Mouse (Mus musculus): ENCODE measurements around the gene Neu3.
"Not testable (repeated sequence)": the region's sequence is repeated elsewhere in the genome, so short reads cannot be mapped to it uniquely, and the experiment has no call there.

Gene Neu3

DNA sequence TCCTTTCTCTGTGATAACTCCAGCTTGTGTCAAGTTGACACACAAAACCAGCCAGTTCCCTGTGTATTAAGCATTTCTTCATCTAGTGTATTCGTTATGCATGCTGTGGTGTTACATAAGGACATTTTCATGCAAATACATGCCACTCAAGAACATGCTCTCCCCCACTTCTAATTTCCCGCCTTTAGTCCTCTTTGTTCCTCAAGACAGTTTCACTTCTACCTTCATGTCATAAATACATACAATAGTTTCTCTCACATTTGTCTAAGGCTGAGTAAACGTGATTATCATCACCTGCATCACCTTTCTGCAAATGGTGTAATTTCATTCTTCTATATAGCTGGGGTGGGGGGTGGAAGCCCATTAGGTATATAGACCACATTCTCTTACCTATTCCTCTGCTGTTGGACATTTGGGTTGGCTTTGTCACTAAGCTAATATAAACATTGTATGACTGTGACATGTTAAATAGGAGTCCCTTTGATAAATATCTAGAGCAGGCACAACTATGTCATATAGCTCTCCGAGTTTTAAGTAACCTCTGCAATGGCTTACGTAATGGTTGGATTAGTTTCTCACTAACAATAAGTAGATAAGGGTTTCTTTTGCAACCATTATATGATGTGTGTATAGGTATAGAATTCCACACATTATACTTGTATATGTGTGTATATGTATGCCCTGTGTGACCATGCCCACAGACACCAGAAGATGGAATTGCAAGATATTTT, 5.1 kb upstream of the Neu3 start:
- no peak for DNase-seq

DNA sequence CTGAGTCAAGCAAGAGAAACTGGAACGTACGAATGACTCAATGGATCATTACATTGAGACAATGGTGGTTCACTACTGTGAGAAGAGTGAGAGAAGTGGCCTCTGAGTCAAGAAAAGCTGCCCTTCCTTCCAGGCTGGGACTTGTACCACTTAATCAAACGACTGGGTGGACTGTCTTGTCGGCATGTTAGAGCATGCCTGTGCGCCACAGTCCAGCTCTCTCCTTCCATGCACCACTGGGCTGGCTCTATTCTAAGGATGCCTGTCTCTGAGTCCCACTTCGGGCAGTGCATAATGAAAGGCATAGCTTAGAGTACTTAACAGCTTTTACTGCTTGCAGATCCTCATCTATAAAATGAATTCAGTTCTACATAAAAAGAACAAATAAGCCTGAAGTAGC, 2.1 kb downstream of the Neu3 start:
- DNase-seq, result no peak

GRCm38 (mm10) chr7:99825511-99825910, 2.7 kb downstream of the Neu3 start:
- DNase-seq, result no peak

DNA sequence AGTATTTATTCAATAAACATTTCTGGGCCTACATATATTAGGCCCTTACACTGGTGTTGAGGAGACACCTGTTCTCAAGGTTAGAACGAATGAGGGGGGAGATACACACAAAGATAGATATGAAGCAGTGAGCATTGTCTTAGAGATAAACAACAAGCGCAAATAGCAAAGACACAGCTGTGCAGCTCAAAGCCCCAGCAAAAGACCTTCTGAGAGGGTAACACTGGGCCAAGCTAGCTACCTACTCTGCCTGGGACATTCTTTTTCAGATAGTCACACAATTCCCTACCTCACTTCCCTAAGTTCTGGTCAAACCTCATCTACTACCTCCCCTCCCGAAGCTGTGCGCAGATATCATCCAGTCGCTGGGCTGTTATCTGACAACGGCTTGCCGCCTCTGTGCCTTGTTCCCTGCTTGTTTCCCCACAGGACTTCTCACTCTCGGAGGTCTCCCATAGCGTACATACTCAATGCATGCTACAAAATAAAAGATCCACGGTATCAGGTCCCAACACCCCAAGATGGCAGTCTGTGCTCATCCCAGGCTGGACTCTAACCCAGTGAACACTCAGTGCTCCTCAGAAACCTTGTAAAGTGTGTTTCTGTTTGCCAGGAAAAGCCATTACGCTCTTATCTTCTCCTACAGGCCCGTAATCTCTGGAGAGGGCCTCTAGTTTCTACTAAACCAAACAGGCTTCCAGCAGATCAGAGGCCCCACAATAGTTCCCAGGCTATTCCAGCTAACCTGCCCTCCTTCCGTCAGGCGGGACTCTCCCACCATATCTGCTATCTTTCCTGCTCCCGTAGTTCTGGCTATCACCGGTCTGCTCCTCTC, 3.4 kb downstream of the Neu3 start:
- no peak for DNase-seq

- DNase-seq, result no peak
Measured at GRCm38 (mm10) chr7:99823045-99823663, 5.1 kb downstream of the Neu3 start.

DNA sequence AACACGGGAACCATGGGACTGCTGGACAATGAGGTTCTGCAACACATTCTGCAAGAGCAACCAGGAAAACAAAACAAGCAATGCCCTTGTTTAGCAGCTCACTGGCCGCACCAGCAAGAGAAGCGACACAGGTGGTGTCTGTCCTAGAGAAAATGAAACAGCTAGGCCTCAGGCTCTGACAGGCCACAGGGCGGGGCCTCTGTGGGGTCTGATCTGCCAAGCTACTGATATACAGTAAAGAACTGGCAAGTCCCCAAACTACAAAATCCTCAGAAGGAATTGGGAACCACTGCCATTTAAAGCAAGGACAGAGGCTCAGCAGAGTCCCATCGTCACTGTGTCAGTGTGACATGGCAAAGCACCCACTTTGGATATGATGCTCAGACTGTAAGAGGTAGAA, 5.8 kb downstream of the Neu3 start:
- DNase-seq, result no peak

DNA sequence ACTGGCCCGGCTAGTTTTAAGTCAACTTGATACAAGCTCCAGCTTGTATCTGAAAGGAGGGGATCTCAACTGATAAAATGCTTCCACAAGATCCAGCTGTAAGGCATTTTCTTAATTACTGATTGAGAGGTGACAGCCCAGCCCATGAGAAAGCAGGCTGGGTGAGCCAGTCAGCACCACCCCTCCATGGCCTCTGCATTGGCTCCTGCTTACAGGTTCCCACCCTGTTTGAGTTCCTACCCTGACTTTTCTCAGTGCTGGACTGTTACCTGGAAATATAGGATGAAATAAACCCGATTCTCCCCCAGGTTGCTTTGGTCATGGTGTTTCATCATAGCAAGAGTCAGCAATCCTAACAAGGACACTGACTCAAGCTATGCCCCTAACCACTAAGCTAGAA, 6.3 kb downstream of the Neu3 start:
- DNase-seq, result no peak

GRCm38 (mm10) chr7:99818181-99818725, 10.0 kb downstream of the Neu3 start:
- peak; percentile 50 for DNase-seq

DNA sequence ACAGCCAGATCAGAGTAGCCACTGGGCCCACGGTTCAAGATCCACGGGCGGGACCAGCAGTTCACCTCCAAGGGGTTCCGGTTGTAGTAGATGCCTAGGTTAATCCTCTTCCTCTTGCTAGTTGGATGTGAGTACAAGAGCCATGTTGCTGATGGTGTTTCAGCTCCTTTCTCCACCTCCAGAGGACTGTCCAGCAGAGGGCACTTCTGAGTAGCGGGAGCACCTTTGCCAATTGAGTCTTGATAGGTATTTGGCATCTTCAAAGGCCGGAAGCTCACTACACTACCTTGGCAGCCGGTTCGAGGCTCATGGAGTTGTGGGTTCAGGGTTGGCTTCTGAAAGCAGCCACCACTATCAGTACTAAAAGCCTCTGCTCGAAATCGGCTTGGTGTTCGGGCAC, 14.8 kb downstream of the Neu3 start:
- DNase-seq, result peak; percentile 76

GRCm38 (mm10) chr7:99811661-99812060, 16.6 kb downstream of the Neu3 start:
- DNase-seq, result no peak

DNA sequence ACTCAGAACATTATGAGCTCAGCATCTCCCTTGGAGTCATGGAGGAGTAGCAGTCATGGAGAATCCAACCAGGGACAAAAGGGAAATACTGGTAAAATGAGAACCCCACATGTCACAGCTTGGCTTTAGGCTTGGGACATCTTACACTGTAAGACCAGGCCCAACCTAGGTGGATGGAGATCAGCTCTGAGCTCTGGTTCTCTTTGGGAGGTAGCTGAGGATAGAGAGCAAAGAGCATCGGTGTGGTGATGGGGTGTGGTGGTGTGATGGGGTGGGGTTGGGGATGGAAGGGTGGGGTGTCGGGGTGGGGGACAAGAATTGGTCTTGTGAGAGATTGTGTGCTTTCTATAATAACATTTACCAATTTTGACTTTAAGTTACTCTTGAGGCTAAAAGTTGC, 17.4 kb downstream of the Neu3 start:
- DNase-seq, result no peak

- not testable (repeated sequence) for DNase-seq
Measured at GRCm38 (mm10) chr7:99807043-99807442, 21.2 kb downstream of the Neu3 start.

GRCm38 (mm10) chr7:99805340-99805739, 22.9 kb downstream of the Neu3 start:
- no peak for DNase-seq

DNA sequence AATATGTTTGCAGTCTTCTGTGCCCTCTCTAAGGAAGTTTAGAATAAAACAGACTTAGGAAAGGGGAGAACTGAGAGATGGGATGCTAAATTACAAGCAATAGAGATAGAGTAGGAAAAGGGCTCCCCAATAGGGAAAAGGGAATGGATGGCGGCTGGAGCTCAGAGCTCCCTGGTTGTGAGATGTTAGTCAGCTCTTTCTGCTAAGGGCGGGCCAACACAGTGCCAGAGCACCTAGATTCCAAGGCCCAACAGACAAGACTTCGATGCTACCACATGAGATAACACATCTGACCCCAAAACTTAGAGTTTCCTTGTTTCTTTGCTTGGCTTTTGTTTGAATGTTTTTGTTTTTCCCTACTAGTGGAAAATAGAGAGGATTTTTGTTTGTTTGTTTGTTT, 24.2 kb downstream of the Neu3 start:
- DNase-seq, result not testable (repeated sequence)

GRCm38 (mm10) chr7:99803535-99803934, 24.7 kb downstream of the Neu3 start:
- DNase-seq, result no peak

DNA sequence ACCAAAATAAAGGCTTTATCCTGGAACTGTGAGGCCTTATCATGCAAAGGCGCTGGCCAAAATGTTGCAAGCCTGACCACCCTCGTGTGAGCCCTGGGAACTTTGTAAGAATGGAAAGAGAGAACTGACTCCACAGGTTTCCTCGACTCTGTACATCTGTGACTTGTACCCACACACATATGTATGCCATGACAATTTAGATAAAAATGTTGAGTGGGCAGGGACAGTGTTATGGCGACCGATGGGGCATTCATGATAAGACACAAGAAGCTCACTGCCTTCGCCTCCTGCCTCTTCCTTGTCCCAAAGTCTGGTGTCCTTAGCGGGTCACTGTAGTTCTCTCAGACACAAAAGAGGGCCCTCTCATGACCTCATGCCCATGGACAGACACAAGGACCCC, 29.1 kb downstream of the Neu3 start:
- no peak for DNase-seq

DNA sequence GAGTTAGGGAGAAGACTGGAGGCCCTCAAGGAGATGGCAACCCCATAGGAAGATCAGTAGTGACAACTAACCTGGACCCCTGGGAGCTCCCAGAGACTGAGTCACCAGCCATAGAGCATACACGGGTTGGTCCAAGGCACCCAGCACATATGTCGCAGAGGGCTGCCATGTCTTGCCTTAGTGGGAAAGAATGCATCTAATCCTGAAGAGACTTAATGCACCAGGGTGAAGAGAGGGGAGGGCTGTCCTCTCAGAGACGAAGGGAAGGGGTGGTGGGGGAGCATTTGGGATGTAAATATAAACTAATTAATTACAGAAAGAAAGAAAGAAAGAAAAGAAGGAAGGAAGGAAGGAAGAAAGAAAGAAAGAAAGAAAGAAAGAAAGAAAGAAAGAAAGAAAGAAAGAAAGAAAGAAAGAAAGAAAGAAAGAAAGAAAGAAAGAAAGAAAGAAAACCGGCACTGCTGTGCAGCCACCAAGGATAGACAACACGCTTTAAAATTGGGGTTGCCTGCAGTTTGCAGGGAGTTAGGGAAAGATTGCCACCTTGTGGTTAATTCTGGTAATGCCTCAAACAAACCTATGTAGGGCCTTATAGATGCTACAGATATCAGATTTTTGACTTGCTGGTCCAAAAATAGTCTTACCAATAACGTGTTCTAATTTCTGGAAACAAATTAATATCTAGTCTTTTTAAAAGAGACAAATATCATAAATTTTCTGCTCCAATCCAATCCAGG, 30.1 kb downstream of the Neu3 start:
- DNase-seq, result peak; percentile 86

DNA sequence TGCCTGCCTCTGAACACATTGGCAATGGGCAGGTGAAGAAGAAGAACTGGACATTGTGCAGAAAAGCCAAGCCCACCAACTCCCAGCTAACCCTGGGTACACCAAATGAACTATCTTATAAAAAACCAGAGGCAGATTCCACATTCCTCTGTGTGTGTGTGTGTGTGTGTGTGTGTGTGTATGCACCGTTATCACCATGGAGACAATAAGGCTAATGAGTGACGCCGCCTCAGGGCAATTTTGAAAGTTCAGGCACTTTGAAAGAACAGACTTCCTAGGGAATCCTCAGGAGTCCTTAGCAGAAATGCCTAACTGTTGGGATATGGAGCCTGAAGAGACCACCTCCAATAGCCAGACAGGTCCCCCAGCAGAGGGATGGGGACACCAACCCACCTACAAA, 31.0 kb downstream of the Neu3 start:
- no peak for DNase-seq

GRCm38 (mm10) chr7:99796471-99796870, 31.7 kb downstream of the Neu3 start:
- no peak for DNase-seq

- DNase-seq, result peak; percentile 35
Measured at GRCm38 (mm10) chr7:99795192-99795981, 32.8 kb downstream of the Neu3 start.

DNA sequence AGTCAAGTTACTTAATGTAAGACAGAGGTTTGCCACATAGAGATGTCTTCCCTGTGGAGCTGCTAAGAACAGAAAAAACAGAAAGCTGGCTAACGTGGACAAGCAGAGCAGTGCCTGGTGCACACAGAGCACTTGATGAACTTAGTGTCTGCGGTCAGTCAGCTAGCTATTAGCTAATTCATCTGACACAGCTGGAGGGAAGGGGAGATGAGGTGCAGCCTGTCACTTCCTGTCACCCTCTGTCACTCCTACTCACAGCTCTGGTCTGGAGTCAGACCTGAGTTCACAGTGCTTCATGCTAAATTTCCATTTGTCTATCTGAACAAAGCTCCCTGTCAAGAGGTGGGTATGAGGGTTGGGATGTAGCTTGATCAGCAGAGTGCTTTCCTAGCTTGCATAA, 34.1 kb downstream of the Neu3 start:
- peak; percentile 34 for DNase-seq

DNA sequence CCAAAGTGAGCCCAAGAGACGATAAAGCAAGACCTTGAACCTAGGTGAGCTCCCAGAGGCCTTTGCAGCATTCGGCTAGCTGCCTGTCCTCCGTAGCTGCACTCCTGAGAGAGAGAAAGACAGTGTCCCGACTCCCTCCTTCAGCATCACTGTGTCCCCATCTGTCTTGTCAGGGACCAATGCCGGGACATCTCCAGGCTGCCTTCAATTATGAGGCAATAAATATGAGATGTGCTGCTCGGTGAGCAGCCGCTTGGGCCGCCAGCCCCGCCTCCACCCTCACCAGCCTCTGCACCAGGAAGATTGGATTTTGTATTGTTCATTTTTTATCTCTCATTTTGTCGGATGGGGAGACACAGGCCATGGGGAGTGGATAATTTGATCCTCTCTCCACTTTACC, 37.4 kb downstream of the Neu3 start:
- no peak for DNase-seq
